ENCODE assay signal across 13 mouse cellular contexts in the genomic region with DNA sequence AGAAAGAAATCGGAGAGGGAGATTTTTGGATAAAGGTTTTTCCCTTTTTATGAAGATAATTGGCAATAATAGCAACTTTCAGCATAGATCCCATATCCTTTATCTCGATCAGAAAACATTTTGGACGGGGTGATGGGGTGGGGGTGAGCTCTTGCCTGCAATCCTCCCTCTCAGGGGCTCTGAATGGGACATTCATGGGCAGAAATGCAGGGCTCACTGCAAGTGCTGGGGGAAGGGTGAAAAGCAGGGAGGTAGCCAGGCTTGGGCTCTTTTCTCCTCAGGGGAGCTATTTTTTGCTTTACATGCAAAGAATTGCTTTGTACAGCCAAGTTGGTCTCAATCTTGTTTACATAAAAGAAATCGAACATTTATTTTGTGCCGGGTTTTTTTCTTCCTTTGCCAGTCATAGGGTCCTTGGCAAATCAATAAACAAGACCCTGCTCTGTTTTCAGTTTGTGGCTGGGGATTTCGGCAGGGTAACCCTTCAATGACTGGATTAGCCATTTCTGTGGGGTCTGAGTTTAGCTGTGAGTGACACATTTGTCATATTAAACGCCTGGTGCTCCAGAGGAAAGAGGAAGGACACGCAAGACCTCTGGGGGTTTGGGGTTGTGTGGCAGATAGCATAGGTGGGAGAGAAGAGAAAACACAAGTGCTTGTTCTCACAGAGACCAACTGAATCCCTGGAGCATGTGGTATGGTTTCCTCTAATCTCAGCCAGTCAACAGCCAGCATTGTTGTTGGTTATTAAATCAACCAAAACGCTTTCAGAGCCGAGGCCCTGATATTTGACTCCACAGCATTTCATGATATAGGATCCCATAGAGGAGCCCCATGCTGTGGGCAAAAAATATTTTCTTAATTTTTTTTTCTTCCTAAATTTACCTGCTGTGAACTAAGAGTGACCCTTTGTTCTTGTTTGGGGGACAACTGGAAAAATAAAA.
DNase-seq lines count a peak whose midpoint lies in the region; ATAC-seq and TF ChIP-seq lines count a peak whose summit lies in the region.
"Had no signal": no experiment of that assay in that cellular context is flagged by ENCODE, and none has a peak within 500 bp of the region (broad histone marks: within the 10 kb centered on the region; RNA-seq: fewer than 3 reads in every experiment).

No protein-coding gene starts in this region.

- 29% methylated on average over 10 of the region's 10 CpGs for WGBS in embryonic facial prominence, embryonic 10.5 days
- WGBS in forebrain, postnatal 0 days, result 25% methylated on average over 10 of the region's 10 CpGs
- 43% methylated on average over 10 of the region's 10 CpGs for WGBS in midbrain, embryonic 11.5 days
- WGBS in liver, embryonic 12.5 days (ENCODE audit: insufficient replicate concordance), result 39% methylated on average over 10 of the region's 10 CpGs

- H3K27ac ChIP-seq in embryonic facial prominence, embryonic 10.5 days (replicated peaks), result peak overlapping the region; percentile 15
- no peak overlapping the region for H3K27ac ChIP-seq in forebrain, postnatal 0 days (ENCODE audit: low read depth, low read length)
- no peak overlapping the region for H3K27ac ChIP-seq in midbrain, embryonic 11.5 days (ENCODE audit: low read depth, low read length)
- H3K27ac ChIP-seq in liver, embryonic 12.5 days, result no peak overlapping the region
- H3K27ac ChIP-seq: gastrocnemius, adult 2 months; left cerebral cortex, adult 2 months; liver, embryonic 14.5 days; macrophage; neural tube, embryonic 12.5 days had no signal

- peaks cover 52% of the 10 kb centered on the region for H3K4me1 ChIP-seq in embryonic facial prominence, embryonic 10.5 days
- H3K4me1 ChIP-seq in forebrain, postnatal 0 days (ENCODE audit: insufficient read depth), result peaks cover 20% of the 10 kb centered on the region; the same call in 1 of the 2 replicates
- peaks cover 12% of the 10 kb centered on the region for H3K4me1 ChIP-seq in midbrain, embryonic 11.5 days (ENCODE audit: control insufficient read depth, insufficient read depth, low read length)
- H3K4me1 ChIP-seq in liver, embryonic 12.5 days, result no peaks in the 10 kb centered on the region

- no peak overlapping the region for H3K4me3 ChIP-seq in embryonic facial prominence, embryonic 10.5 days
- no peak overlapping the region for H3K4me3 ChIP-seq in forebrain, postnatal 0 days (ENCODE audit: low read depth, low read length)
- no peak overlapping the region for H3K4me3 ChIP-seq in midbrain, embryonic 11.5 days (ENCODE audit: low read depth, low read length)
- no peak overlapping the region for H3K4me3 ChIP-seq in liver, embryonic 12.5 days
- H3K4me3 ChIP-seq: gastrocnemius, adult 2 months; left cerebral cortex, adult 2 months; neural tube, embryonic 12.5 days had no signal

- H3K4me2 ChIP-seq in forebrain, postnatal 0 days (ENCODE audit: low read depth), result no peak overlapping the region
- no peak overlapping the region for H3K4me2 ChIP-seq in midbrain, embryonic 11.5 days
- no peak overlapping the region for H3K4me2 ChIP-seq in liver, embryonic 12.5 days
- H3K4me2 ChIP-seq: neural tube, embryonic 12.5 days had no signal

- H3K27me3 ChIP-seq in embryonic facial prominence, embryonic 10.5 days (replicated peaks; ENCODE audit: low read depth, poor library complexity, severe bottlenecking), result no peaks in the 10 kb centered on the region
- no peaks in the 10 kb centered on the region for H3K27me3 ChIP-seq in forebrain, postnatal 0 days (ENCODE audit: insufficient read depth, low read length)
- H3K27me3 ChIP-seq in midbrain, embryonic 11.5 days (ENCODE audit: control insufficient read depth, insufficient read depth, low read length), result no peaks in the 10 kb centered on the region
- H3K27me3 ChIP-seq in liver, embryonic 12.5 days (replicated peaks), result no peaks in the 10 kb centered on the region
- H3K27me3 ChIP-seq: neural tube, embryonic 12.5 days had no signal

- no peak for ATAC-seq in forebrain, postnatal 0 days
- ATAC-seq in midbrain, embryonic 11.5 days (ENCODE audit: low FRiP score), result 0 out of 2 replicates have a peak, but pooled peaks have one; percentile 42
- no peak for ATAC-seq in liver, embryonic 12.5 days
- ATAC-seq in activated CD4-positive, CD25-positive, alpha-beta regulatory T cell, adult 4 months, result no peak

- peak; percentile 23 for DNase-seq in adrenal gland, postnatal 10 days
- DNase-seq in adrenal gland, postnatal 4 days (ENCODE audit: low spot score in 2 of 2), result no peak
- DNase-seq in embryonic facial prominence, embryonic 10.5 days (ENCODE audit: low spot score), result peak; percentile 23
- DNase-seq in forebrain, postnatal 0 days, result peak; percentile 12
- no peak for DNase-seq in midbrain, embryonic 11.5 days (ENCODE audit: low spot score, missing footprints)
- no peak for DNase-seq in urinary bladder, adult 2 months (ENCODE audit: low spot score)
- DNase-seq: gastrocnemius, adult 2 months had no signal

- no peaks in the 10 kb centered on the region for H3K9me3 ChIP-seq in embryonic facial prominence, embryonic 10.5 days
- no peaks in the 10 kb centered on the region for H3K9me3 ChIP-seq in forebrain, postnatal 0 days (ENCODE audit: low read length)
- H3K9me3 ChIP-seq in midbrain, embryonic 11.5 days (ENCODE audit: control insufficient read depth, low read length), result no peaks in the 10 kb centered on the region
- H3K9me3 ChIP-seq in liver, embryonic 12.5 days (replicated peaks), result no peaks in the 10 kb centered on the region
- H3K9me3 ChIP-seq: neural tube, embryonic 12.5 days had no signal

- H3K9ac ChIP-seq in forebrain, postnatal 0 days, result no peak overlapping the region
- no peak overlapping the region for H3K9ac ChIP-seq in midbrain, embryonic 11.5 days (ENCODE audit: low read length)
- H3K9ac ChIP-seq in liver, embryonic 12.5 days, result no peak overlapping the region
- H3K9ac ChIP-seq: liver, embryonic 14.5 days; neural tube, embryonic 12.5 days had no signal

- no peak for TF ChIP-seq CTCF in forebrain, postnatal 0 days (IDR thresholded peaks at IDR 0.05; ENCODE audit: low read depth)

- no peaks in the 10 kb centered on the region for H3K36me3 ChIP-seq in embryonic facial prominence, embryonic 10.5 days (replicated peaks)
- no peaks in the 10 kb centered on the region for H3K36me3 ChIP-seq in forebrain, postnatal 0 days (ENCODE audit: insufficient read depth)
- no peaks in the 10 kb centered on the region for H3K36me3 ChIP-seq in midbrain, embryonic 11.5 days (ENCODE audit: control insufficient read depth, insufficient read depth, low read length)
- H3K36me3 ChIP-seq in liver, embryonic 12.5 days, result no peaks in the 10 kb centered on the region
- H3K36me3 ChIP-seq: neural tube, embryonic 12.5 days had no signal

Comparison
In these comparisons a context has a peak if more than half of its experiments do, and no peak if none do; other contexts are left out.
1. DNase-seq: peak in adrenal gland, postnatal 10 days (single experiment), embryonic facial prominence, embryonic 10.5 days (single experiment) and forebrain, postnatal 0 days (single experiment); none in adrenal gland, postnatal 4 days (0 of 2), midbrain, embryonic 11.5 days (single experiment) and urinary bladder, adult 2 months (single experiment).